Comparison of ENCODE assay signal across 12 mouse cellular contexts in the genomic region with DNA sequence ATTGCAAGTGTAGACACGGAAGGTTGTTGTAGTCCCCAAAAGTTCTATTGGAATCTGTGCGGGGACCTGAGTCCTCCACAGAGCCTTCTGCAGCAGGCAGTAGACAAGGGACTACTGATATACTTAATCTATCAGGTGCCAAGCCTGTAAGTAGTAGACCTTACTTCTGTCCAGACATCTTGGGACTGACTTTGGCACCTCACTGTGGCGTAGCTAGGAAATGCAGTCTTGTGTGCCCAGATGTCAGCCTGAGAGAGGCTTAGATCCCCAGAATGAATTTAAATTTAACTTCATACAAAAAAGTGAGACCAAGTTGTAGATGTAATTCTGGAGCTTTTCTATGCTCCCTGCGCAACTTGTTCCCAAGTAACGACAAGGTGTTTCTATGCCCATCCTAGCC. TPM values are rescaled to one million over a fixed set of nuclear protein-coding genes. Genes with fewer than 3 reads are reported as not detected.
A peak's percentile ranks its signal among the peaks of the same experiment; 100 is the strongest.
DNase-seq lines count a peak whose midpoint lies in the region; ATAC-seq and TF ChIP-seq lines count a peak whose summit lies in the region.
"Had no signal": no experiment of that assay in that cellular context is flagged by ENCODE, and none has a peak within 500 bp of the region (broad histone marks: within the 10 kb centered on the region; RNA-seq: fewer than 3 reads in every experiment).

No protein-coding gene starts in this region.

- no peak for ATAC-seq in liver, embryonic 14.5 days (ENCODE audit: insufficient read depth)
- ATAC-seq in hindbrain, embryonic 14.5 days (ENCODE audit: low FRiP score): no peak
- ATAC-seq: liver, embryonic 12.5 days; midbrain, embryonic 13.5 days had no signal

- H3K4me1 ChIP-seq in liver, embryonic 14.5 days (replicated peaks; ENCODE audit: control insufficient read depth in 2 of 2, insufficient read depth in 2 of 2, low read length in 1 of 2): no peaks in the 10 kb centered on the region
- no peaks in the 10 kb centered on the region for H3K4me1 ChIP-seq in hindbrain, embryonic 14.5 days (replicated peaks; ENCODE audit: control insufficient read depth, insufficient read depth, low read length)
- H3K4me1 ChIP-seq: liver, embryonic 12.5 days; midbrain, embryonic 13.5 days; neural tube, embryonic 13.5 days had no signal

- H3K27me3 ChIP-seq in liver, embryonic 14.5 days (ENCODE audit: control insufficient read depth, insufficient read depth, low read length): no peaks in the 10 kb centered on the region
- no peaks in the 10 kb centered on the region for H3K27me3 ChIP-seq in hindbrain, embryonic 14.5 days (ENCODE audit: control insufficient read depth, insufficient read depth, low read length)
- H3K27me3 ChIP-seq: liver, embryonic 12.5 days; midbrain, embryonic 13.5 days; neural tube, embryonic 13.5 days had no signal

- no peak for TF ChIP-seq EP300 in liver, embryonic 14.5 days (IDR thresholded peaks at IDR 0.05; ENCODE audit: low read depth)

- H3K9ac ChIP-seq in liver, embryonic 14.5 days (replicated peaks): no peak overlapping the region
- no peak overlapping the region for H3K9ac ChIP-seq in hindbrain, embryonic 14.5 days
- H3K9ac ChIP-seq: liver, embryonic 12.5 days; midbrain, embryonic 13.5 days; neural tube, embryonic 13.5 days had no signal

- peak; percentile 10 for DNase-seq in embryo, embryonic 10.5 days (ENCODE audit: low spot score)
- DNase-seq in embryo, embryonic 11 days: no peak
- no peak for DNase-seq in liver, embryonic 14.5 days (ENCODE audit: low read depth in 3 of 3, low spot score in 3 of 3)
- no peak for DNase-seq in liver
- DNase-seq in ES-CJ7 (ENCODE audit: low read depth, low spot score): peak; percentile 53
- DNase-seq in induced T-regulatory cell, adult 2 months (ENCODE audit: low read depth): peak; percentile 2
- no peak for DNase-seq in hindbrain, embryonic 14.5 days (ENCODE audit: low spot score)
- no peak for DNase-seq in left cerebral cortex, adult 9 months (ENCODE audit: low spot score in 2 of 2)
- DNase-seq: right cerebral cortex, postnatal 14 days had no signal

- H3K27ac ChIP-seq in liver, embryonic 14.5 days: no peak overlapping the region
- H3K27ac ChIP-seq in hindbrain, embryonic 14.5 days: no peak overlapping the region
- H3K27ac ChIP-seq: liver, embryonic 12.5 days; midbrain, embryonic 13.5 days; neural tube, embryonic 13.5 days had no signal

- no peaks in the 10 kb centered on the region for H3K36me3 ChIP-seq in liver, embryonic 14.5 days (replicated peaks; ENCODE audit: control insufficient read depth, insufficient read depth, low read depth)
- H3K36me3 ChIP-seq in hindbrain, embryonic 14.5 days (replicated peaks; ENCODE audit: control insufficient read depth, insufficient read depth): no peaks in the 10 kb centered on the region
- H3K36me3 ChIP-seq: liver, embryonic 12.5 days; midbrain, embryonic 13.5 days; neural tube, embryonic 13.5 days had no signal

- WGBS in liver, embryonic 14.5 days (ENCODE audit: insufficient replicate concordance): 71% methylated on average over 5 of the region's 5 CpGs
- WGBS in hindbrain, embryonic 14.5 days: 95% methylated on average over 5 of the region's 5 CpGs

- no peaks in the 10 kb centered on the region for H3K9me3 ChIP-seq in liver, embryonic 14.5 days (ENCODE audit: control insufficient read depth, low read length)
- no peaks in the 10 kb centered on the region for H3K9me3 ChIP-seq in hindbrain, embryonic 14.5 days (ENCODE audit: control insufficient read depth, low read length)
- H3K9me3 ChIP-seq: liver, embryonic 12.5 days; midbrain, embryonic 13.5 days; neural tube, embryonic 13.5 days had no signal

- H3K4me2 ChIP-seq in liver, embryonic 14.5 days (ENCODE audit: low read depth): no peak overlapping the region
- H3K4me2 ChIP-seq in hindbrain, embryonic 14.5 days (replicated peaks): no peak overlapping the region
- H3K4me2 ChIP-seq: liver, embryonic 12.5 days; midbrain, embryonic 13.5 days; neural tube, embryonic 13.5 days had no signal

- no peak overlapping the region for H3K4me3 ChIP-seq in liver, embryonic 14.5 days (ENCODE audit: insufficient read depth in 1 of 2, low read depth in 2 of 2, low read length in 2 of 2)
- H3K4me3 ChIP-seq in hindbrain, embryonic 14.5 days (replicated peaks; ENCODE audit: low read length): no peak overlapping the region
- H3K4me3 ChIP-seq: liver, embryonic 12.5 days; midbrain, embryonic 13.5 days; neural tube, embryonic 13.5 days had no signal

- 0 out of 2 replicates have a peak, but pooled peaks have one; percentile 15 for TF ChIP-seq CTCF in liver, embryonic 14.5 days (IDR thresholded peaks at IDR 0.05; ENCODE audit: low read depth)

RNA-seq across cellular contexts. Expression of a gene that starts 33.2 kb away (rescaled TPM):
- polyA plus RNA-seq in liver, embryonic 14.5 days (2012; rRNA removed): 0.09 and 0.12 TPM in 2 replicates
- 0.20 and 0.29 TPM in 2 replicates for polyA plus RNA-seq in liver, embryonic 14.5 days (2014; fragmentation: Nextera tagmentation; extraction: Ambion mirVana)
- 0.31 and 0.32 TPM in 2 replicates for polyA plus RNA-seq in hindbrain, embryonic 14.5 days (2014; fragmentation: Nextera tagmentation; extraction: Ambion mirVana)
- polyA plus RNA-seq: liver, embryonic 12.5 days had no signal

RNA-seq across cellular contexts. Expression of a gene that starts 50.0 kb away (rescaled TPM):
- polyA plus RNA-seq in liver, embryonic 14.5 days (2012; rRNA removed): 0.16 and 0.17 TPM in 2 replicates
- polyA plus RNA-seq in liver, embryonic 14.5 days (2014; fragmentation: Nextera tagmentation; extraction: Ambion mirVana): 0.18 and 0.32 TPM in 2 replicates
- 0.21 and 0.31 TPM in 2 replicates for polyA plus RNA-seq in hindbrain, embryonic 14.5 days (2014; fragmentation: Nextera tagmentation; extraction: Ambion mirVana)

Comparison
In these comparisons a context has a peak if more than half of its experiments do, and no peak if none do; other contexts are left out.
1. DNase-seq: peak in embryo, embryonic 10.5 days (single experiment), ES-CJ7 (single experiment) and induced T-regulatory cell, adult 2 months (single experiment); none in embryo, embryonic 11 days (single experiment), liver, embryonic 14.5 days (0 of 3), liver (single experiment), hindbrain, embryonic 14.5 days (single experiment) and left cerebral cortex, adult 9 months (0 of 2).